Mouse (Mus musculus) layer of hippocampus, adult 18-20 months (tissue): ENCODE measurements around the gene Ephb1. TPM values are rescaled to one million over a fixed set of nuclear protein-coding genes. Genes with fewer than 3 reads are reported as not detected.

ENCODE experiments used
- DNase-seq, 2 experiments: peaks; one replicate each; pipeline ENCODE4 v3.0.0; 2022; ENCODE audit warnings: low spot score in 2 of 2
- total RNA-seq, 2 experiments: library from RNA; stranded (reverse); gene quantifications; 2 replicates each; pipeline ENCODE4 v1.2.3; 2021

The Ephb1 gene
- total RNA-seq, 2 experiments from 2014 or later, result 22.9 to 23.8 TPM

DNA sequence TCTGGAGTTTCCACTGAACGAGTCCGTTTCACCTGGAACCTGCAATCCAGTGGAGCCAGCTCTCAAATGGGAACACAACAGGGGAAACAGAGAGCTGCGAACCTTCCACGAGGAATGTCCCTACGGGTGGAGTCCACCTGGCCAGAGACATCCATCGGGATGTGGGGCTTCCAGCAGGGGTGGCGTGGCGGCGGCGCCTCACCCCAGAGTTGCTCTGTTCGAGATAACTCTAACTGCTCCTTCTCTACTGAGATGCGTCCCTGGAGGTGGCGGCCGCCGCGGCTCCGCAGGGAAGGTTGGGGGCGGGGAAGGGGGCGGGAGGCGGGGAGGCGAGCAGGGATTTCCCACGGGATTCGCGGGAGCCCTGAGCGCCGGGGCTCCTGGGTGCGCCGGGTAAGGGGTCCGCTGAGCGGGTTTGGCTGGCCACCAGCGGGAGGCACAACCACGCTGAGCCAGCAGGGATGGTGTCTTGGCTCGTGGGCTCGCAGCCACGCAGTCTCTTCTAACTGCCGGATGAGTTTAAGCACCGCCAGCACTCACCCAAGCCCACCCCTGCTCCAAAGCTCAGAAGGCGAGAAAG lies 1.3 kb downstream of the Ephb1 start:
- peak in 1 of 2 experiments; percentile 23 for DNase-seq

GRCm38 (mm10) chr9:102352186-102353055 lies 2.1 kb downstream of the Ephb1 start:
- DNase-seq, result peak in 1 of 2 experiments; percentile 24

DNA sequence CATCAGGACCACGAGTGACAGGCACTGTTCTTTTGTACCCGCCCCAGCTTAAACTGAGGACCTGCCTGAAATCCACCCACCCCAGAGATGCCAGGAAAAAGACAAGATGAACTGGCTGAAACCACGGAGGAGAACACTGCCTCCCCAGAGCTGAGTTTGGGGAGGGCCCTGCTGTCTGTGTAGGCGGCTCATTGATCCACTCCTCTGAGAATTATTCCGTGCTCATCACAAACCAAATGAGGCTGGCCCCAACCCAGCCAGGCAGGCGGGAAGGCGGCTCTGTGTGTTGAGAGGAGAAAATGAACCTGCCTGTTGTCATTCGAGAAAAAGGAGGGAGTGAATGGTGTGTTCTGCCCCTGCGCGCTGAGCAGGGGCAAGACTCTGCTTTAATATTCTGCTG lies 2.8 kb downstream of the Ephb1 start:
- peak; percentile 26 to 67 for DNase-seq

DNA sequence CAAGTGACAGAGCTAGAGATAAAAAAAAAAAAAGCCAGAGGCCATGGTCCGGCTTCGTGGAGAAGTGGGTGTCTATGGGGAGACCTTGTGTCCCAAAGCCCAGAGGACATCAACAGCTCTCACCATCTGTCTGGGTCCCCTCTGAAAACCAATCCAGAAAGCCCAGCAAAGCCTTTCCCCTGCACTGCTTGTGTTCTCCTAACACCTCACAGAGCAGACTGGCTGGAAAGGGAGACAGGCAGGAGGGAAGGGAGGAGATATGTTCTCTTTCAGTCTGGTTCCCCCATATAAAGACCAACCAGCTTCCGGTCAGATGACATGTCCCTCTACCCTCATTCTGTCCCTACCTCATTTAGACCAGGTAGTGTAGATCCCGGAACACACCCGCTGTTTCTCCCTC lies 3.3 kb downstream of the Ephb1 start:
- DNase-seq, result no peak

GRCm38 (mm10) chr9:102350696-102351095 lies 3.8 kb downstream of the Ephb1 start:
- DNase-seq, result no peak

GRCm38 (mm10) chr9:102350076-102350475 lies 4.4 kb downstream of the Ephb1 start:
- no peak for DNase-seq

- DNase-seq, result no peak
Observed at GRCm38 (mm10) chr9:102346801-102347200, 7.7 kb downstream of the Ephb1 start.

- DNase-seq, result no peak
Observed at GRCm38 (mm10) chr9:102345474-102345873, 9.0 kb downstream of the Ephb1 start.

- DNase-seq, result no peak
Observed at GRCm38 (mm10) chr9:102345047-102345446, 9.4 kb downstream of the Ephb1 start.

GRCm38 (mm10) chr9:102344086-102344930 lies 10.2 kb downstream of the Ephb1 start:
- DNase-seq, result no peak

DNA sequence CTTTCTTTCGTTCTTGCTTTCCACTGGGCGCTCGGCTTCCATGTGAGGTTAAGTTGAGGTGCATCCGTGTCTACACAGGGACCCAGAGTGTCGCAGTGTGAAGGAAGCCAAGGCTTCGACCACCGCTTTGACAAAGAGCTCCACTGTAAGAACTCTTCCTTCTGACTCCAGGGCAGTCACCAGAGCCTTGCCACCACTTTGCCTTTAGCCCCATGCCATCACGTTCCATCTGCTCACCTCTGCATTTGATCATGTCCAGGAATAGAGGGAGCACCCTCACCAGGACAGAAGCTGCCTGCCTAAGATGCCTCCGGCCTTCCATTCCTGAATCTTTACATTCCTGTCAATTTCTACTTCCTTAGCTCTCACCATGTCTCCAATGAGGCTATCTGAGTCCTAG lies 11.4 kb downstream of the Ephb1 start:
- DNase-seq, result no peak

DNA sequence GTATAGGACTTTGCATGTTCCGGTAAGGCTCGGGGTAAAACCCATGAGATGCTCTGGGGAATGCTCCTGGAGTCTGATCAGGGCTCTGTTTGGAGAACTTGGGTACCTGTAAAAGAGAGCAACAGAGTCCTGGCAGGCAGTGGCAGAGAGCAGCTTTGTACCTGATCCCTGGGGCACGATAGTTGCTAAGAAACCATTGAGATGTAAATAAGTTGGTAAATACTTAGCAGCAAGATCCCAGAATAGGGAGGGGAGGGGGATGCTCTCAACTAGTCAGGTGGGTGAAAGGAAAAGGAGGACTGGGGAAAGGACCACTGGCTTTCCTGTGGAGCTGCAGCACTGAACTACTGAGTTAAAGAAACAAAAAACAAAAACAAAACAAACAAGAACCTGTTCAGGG lies 12.5 kb downstream of the Ephb1 start:
- DNase-seq, result no peak

- DNase-seq, result peak; percentile 22 to 60
Observed at GRCm38 (mm10) chr9:102340768-102341167, 13.7 kb downstream of the Ephb1 start.

GRCm38 (mm10) chr9:102335571-102336282 lies 18.8 kb downstream of the Ephb1 start:
- no peak for DNase-seq

- DNase-seq, result no peak
Observed at GRCm38 (mm10) chr9:102330266-102331060, 24.0 kb downstream of the Ephb1 start.

GRCm38 (mm10) chr9:102327625-102328150 lies 26.8 kb downstream of the Ephb1 start:
- DNase-seq, result no peak

DNA sequence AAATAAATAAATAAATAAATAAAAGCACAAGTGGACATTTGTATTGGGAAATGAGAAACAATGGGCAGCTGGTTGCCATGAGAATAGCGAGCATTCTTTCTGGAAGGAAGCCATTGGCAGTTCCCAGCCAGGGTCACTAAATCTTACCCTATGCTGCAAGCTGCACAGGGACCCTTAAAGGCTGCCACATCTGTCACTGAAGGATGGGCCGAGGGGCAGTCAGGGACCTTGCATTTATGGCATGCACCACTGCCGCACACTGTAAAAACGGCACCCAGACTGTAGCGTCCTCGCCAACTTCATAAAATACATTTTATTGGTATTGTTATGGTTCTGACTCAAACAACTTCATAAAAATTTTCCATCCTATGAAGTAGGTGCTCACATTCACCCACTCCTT lies 39.1 kb downstream of the Ephb1 start:
- no peak for DNase-seq

DNA sequence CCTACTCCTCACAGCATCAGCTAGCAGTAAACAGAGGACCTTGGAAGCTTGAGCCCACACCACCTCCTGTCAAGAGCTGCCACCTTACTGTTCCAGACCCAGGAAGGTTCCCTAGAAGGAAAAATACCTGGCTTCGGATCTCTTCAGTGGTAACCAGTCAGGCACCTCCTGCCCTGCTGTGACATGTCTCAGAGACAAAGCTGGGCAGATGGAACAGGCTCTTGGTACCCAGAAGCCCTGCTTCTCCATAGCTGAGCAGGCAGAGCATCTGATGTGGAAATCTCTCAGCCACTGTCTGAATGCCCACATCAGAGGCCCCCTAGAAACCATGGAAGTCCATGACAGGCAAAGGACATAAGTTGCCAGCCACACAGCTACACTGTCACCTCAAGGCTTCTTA lies 39.7 kb downstream of the Ephb1 start:
- DNase-seq, result no peak

GRCm38 (mm10) chr9:102310431-102310830 lies 44.1 kb downstream of the Ephb1 start:
- DNase-seq, result no peak

GRCm38 (mm10) chr9:102309278-102309677 lies 45.2 kb downstream of the Ephb1 start:
- DNase-seq, result no peak
